Mouse (Mus musculus) cortical plate, adult 2 months (tissue): Measurements from ENCODE around the gene Rab34. TPM values are rescaled to one million over a fixed set of nuclear protein-coding genes. Genes with fewer than 3 reads are reported as not detected.

Source experiments
- H3K27ac ChIP-seq: fragments of 200-500 bp; 2 replicates; pipeline ENCODE4 v1.5.1; 2012; ENCODE audit warnings: low read length, control low read depth, inconsistent platforms; ENCODE audit not compliant: insufficient read depth
- H3K4me1 ChIP-seq: fragments of 200-500 bp; 2 replicates; pipeline ENCODE4 v1.6.1; 2011; ENCODE audit warnings: low read length; ENCODE audit not compliant: control insufficient read depth, insufficient read depth
- H3K4me3 ChIP-seq: fragments of 200-500 bp; 2 replicates; pipeline ENCODE4 v1.5.1; 2011; ENCODE audit warnings: mild to moderate bottlenecking, low read length, control low read depth; ENCODE audit not compliant: insufficient read depth
- CTCF ChIP-seq: fragments of 200-500 bp; IDR thresholded peaks from 2 replicates; pipeline ENCODE4 v1.5.1; 2011; ENCODE audit warnings: mild to moderate bottlenecking, control low read depth, low read length; ENCODE audit not compliant: insufficient read depth; ENCODE audit errors: extremely low read depth
- POLR2A ChIP-seq: fragments of 200-500 bp; IDR thresholded peaks from 2 replicates; pipeline ENCODE4 v1.6.1; 2011; ENCODE audit warnings: mild to moderate bottlenecking, low read length, control low read depth; ENCODE audit not compliant: insufficient read depth; ENCODE audit errors: extremely low read depth
- polyA plus RNA-seq: library from polyadenylated mRNA; depleted of rRNA; stranded (reverse); fragments of >200 nt; gene quantifications from 2 replicates; pipeline ENCODE4 v1.2.3, GENCODE M21; 2012; rRNA removed

The Rab34 gene
- 46.6 and 56.0 TPM in 2 replicates for polyA plus RNA-seq

GRCm38 (mm10) chr11:78188331-78189233, at the start of gene Rab34:
Rab34 (plus strand) TSS chr11:78188430.
- peak within 1 kb of the TSS; percentile 90 for H3K27ac ChIP-seq
- H3K4me3 ChIP-seq, result peak within 1 kb of the TSS; percentile 48
- H3K4me1 ChIP-seq, result peaks cover 4% of the 10 kb centered on the region; the same call in 1 of the 2 replicates
- no peak for TF ChIP-seq CTCF
- TF ChIP-seq POLR2A, result 0 out of 2 replicates have a peak, but pooled peaks have one; percentile 36

- Histone ChIP-seq H3K4me1 (no peaks in the 10 kb centered on the region; the same call in 1 of the 2 replicates), H3K27ac (no peak overlapping the region), H3K4me3 (no peak overlapping the region)
- no peak for TF ChIP-seq CTCF
- TF ChIP-seq POLR2A, result no peak
Measured at GRCm38 (mm10) chr11:78140665-78141064, 47.6 kb upstream of the Rab34 start.

GRCm38 (mm10) chr11:78143520-78143919, 44.7 kb upstream of the Rab34 start:
- Histone ChIP-seq H3K27ac (no peak overlapping the region), H3K4me3 (no peak overlapping the region), H3K4me1 (no peaks in the 10 kb centered on the region)
- no peak for TF ChIP-seq CTCF

- Histone ChIP-seq H3K4me3 (no peak overlapping the region), H3K4me1 (no peaks in the 10 kb centered on the region), H3K27ac (no peak overlapping the region)
- TF ChIP-seq CTCF (0 out of 2 replicates have a peak, but pooled peaks have one; percentile 15), POLR2A (no peak)
Measured at GRCm38 (mm10) chr11:78146168-78146567, 42.1 kb upstream of the Rab34 start.

- H3K27ac ChIP-seq, result no peak overlapping the region
Measured at GRCm38 (mm10) chr11:78146707-78147543, 41.3 kb upstream of the Rab34 start.

GRCm38 (mm10) chr11:78151161-78151560, 37.1 kb upstream of the Rab34 start:
- Histone ChIP-seq H3K4me1 (peaks cover 3% of the 10 kb centered on the region; the same call in 1 of the 2 replicates), H3K27ac (no peak overlapping the region), H3K4me3 (no peak overlapping the region)
- TF ChIP-seq POLR2A, result no peak
- peak; percentile 38; the same call in 1 of the 2 replicates for TF ChIP-seq CTCF

More at GRCm38 (mm10) chr11:78146707-78147543, 41.3 kb upstream of the Rab34 start:
- Histone ChIP-seq H3K4me3 (no peak overlapping the region), H3K4me1 (no peaks in the 10 kb centered on the region)
- TF ChIP-seq POLR2A, result no peak
- TF ChIP-seq CTCF, result no peak

GRCm38 (mm10) chr11:78152299-78153231, 35.7 kb upstream of the Rab34 start:
- TF ChIP-seq CTCF (no peak), POLR2A (no peak)
- no peak overlapping the region for H3K4me3 ChIP-seq
- H3K4me1 ChIP-seq, result peaks cover 3% of the 10 kb centered on the region; the same call in 1 of the 2 replicates
- peak overlapping the region; percentile 81 for H3K27ac ChIP-seq

GRCm38 (mm10) chr11:78153778-78154177, 34.5 kb upstream of the Rab34 start:
- Histone ChIP-seq H3K4me1 (peaks cover 3% of the 10 kb centered on the region; the same call in 1 of the 2 replicates), H3K27ac (0 out of 2 replicates have a peak overlapping the region, but pooled peaks have one; percentile 81)
- TF ChIP-seq CTCF (no peak), POLR2A (no peak)

GRCm38 (mm10) chr11:78155674-78156073, 32.6 kb upstream of the Rab34 start:
- H3K4me3 ChIP-seq, result no peak overlapping the region
- peaks cover 3% of the 10 kb centered on the region; the same call in 1 of the 2 replicates for H3K4me1 ChIP-seq
- TF ChIP-seq CTCF (no peak), POLR2A (no peak)
- no peak overlapping the region for H3K27ac ChIP-seq

More at GRCm38 (mm10) chr11:78153778-78154177, 34.5 kb upstream of the Rab34 start:
- no peak overlapping the region for H3K4me3 ChIP-seq
